Mouse (Mus musculus): ENCODE results near the gene Ugt1a6a. TPM values are rescaled to one million over a fixed set of nuclear protein-coding genes. Genes with fewer than 3 reads are reported as not detected.

Gene Ugt1a6a
- polyA plus RNA-seq, 1 experiment from 2014 or later, result 1.4 TPM

Other genes starting within 250 kb of the Ugt1a6a start
- 53.8 and 53.9 TPM in 2 replicates for gene Usp40, start 126.3 kb upstream of the Ugt1a6a start, polyA plus RNA-seq (2015; fragmentation: Nextera tagmentation; extraction: Ambion mirVana)
- not detected in 2 replicates for gene Ugt1a10, start 79.4 kb upstream of the Ugt1a6a start, polyA plus RNA-seq (2015; fragmentation: Nextera tagmentation; extraction: Ambion mirVana)
- not detected in 2 replicates for gene Ugt1a9, start 64.0 kb upstream of the Ugt1a6a start, polyA plus RNA-seq (2015; fragmentation: Nextera tagmentation; extraction: Ambion mirVana)
- gene Ugt1a8, start 47.0 kb upstream of the Ugt1a6a start, polyA plus RNA-seq (2015; fragmentation: Nextera tagmentation; extraction: Ambion mirVana), result not detected in 2 replicates
- gene Ugt1a7c, start 39.7 kb upstream of the Ugt1a6a start, polyA plus RNA-seq (2015; fragmentation: Nextera tagmentation; extraction: Ambion mirVana), result 1.4 and 1.9 TPM in 2 replicates
- gene Ugt1a6b, start 31.6 kb upstream of the Ugt1a6a start, polyA plus RNA-seq (2015; fragmentation: Nextera tagmentation; extraction: Ambion mirVana), result not detected in 2 replicates
- gene Ugt1a5, start 31.2 kb downstream of the Ugt1a6a start, polyA plus RNA-seq (2015; fragmentation: Nextera tagmentation; extraction: Ambion mirVana), result not detected in 2 replicates
- gene Ugt1a2, start 65.8 kb downstream of the Ugt1a6a start, polyA plus RNA-seq (2015; fragmentation: Nextera tagmentation; extraction: Ambion mirVana), result not detected in 2 replicates
- gene Dnajb3, start 71.0 kb downstream of the Ugt1a6a start, polyA plus RNA-seq (2015; fragmentation: Nextera tagmentation; extraction: Ambion mirVana), result 13.1 and 13.3 TPM in 2 replicates
- 0.33 and 0.74 TPM in 2 replicates for gene Ugt1a1, start 77.2 kb downstream of the Ugt1a6a start, polyA plus RNA-seq (2015; fragmentation: Nextera tagmentation; extraction: Ambion mirVana)
- gene Mroh2a, start 92.2 kb downstream of the Ugt1a6a start, polyA plus RNA-seq (2015; fragmentation: Nextera tagmentation; extraction: Ambion mirVana), result 1.0 and 1.3 TPM in 2 replicates
- gene Hjurp, start 142.8 kb downstream of the Ugt1a6a start, polyA plus RNA-seq (2015; fragmentation: Nextera tagmentation; extraction: Ambion mirVana), result 190 and 205 TPM in 2 replicates
- not detected in 2 replicates for gene Trpm8, start 142.9 kb downstream of the Ugt1a6a start, polyA plus RNA-seq (2015; fragmentation: Nextera tagmentation; extraction: Ambion mirVana)